In genomic region chr8:10664861-10665543, GRCm38 (mm10) we compare ENCODE assay signal across 8 mouse cellular contexts.
DNase-seq lines count a peak whose midpoint lies in the region; ATAC-seq and TF ChIP-seq lines count a peak whose summit lies in the region.
"Had no signal": no experiment of that assay in that cellular context is flagged by ENCODE, and none has a peak within 500 bp of the region (broad histone marks: within the 10 kb centered on the region; RNA-seq: fewer than 3 reads in every experiment).

No protein-coding gene starts in this region.

- no peak for ATAC-seq in neural tube, embryonic 11.5 days (ENCODE audit: insufficient read depth, low FRiP score, low TSS enrichment)
- ATAC-seq in stomach, postnatal 0 days (ENCODE audit: low FRiP score, low TSS enrichment) = peak; percentile 75

- DNase-seq in neural tube, embryonic 11.5 days (ENCODE audit: low spot score) = peak; percentile 12
- no peak for DNase-seq in neural tube, embryonic 10.5 days (ENCODE audit: extremely low spot score, low spot score)
- no peak for DNase-seq in embryonic facial prominence, embryonic 10.5 days (ENCODE audit: low spot score)
- peak; percentile 70 for DNase-seq in kidney, postnatal 14 days
- DNase-seq in stomach, postnatal 0 days (ENCODE audit: low spot score) = peak; percentile 39
- no peak for DNase-seq in gastrocnemius, postnatal 25 days
- no peak for DNase-seq in adrenal gland, postnatal 4 days (ENCODE audit: low spot score in 2 of 2)
- DNase-seq: heart, postnatal 10 days had no signal

- no peak overlapping the region for H3K4me2 ChIP-seq in neural tube, embryonic 11.5 days (ENCODE audit: low read depth)
- no peak overlapping the region for H3K4me2 ChIP-seq in stomach, postnatal 0 days (replicated peaks; ENCODE audit: low read depth)

- no peak overlapping the region for H3K27ac ChIP-seq in neural tube, embryonic 11.5 days (ENCODE audit: low read depth, low read length)
- peak overlapping the region; percentile 51; the same call in 1 of the 2 replicates for H3K27ac ChIP-seq in embryonic facial prominence, embryonic 10.5 days (replicated peaks)
- H3K27ac ChIP-seq in stomach, postnatal 0 days (replicated peaks) = 0 out of 2 replicates have a peak overlapping the region, but pooled peaks have one; percentile 25

- H3K36me3 ChIP-seq in neural tube, embryonic 11.5 days (ENCODE audit: control insufficient read depth, insufficient read depth, low read length) = no peaks in the 10 kb centered on the region
- H3K36me3 ChIP-seq in embryonic facial prominence, embryonic 10.5 days (replicated peaks) = no peaks in the 10 kb centered on the region
- H3K36me3 ChIP-seq in stomach, postnatal 0 days (ENCODE audit: control insufficient read depth, insufficient read depth, low read length) = no peaks in the 10 kb centered on the region

- WGBS in neural tube, embryonic 11.5 days = 14% methylated on average over 13 of the region's 13 CpGs
- 16% methylated on average over 13 of the region's 13 CpGs for WGBS in embryonic facial prominence, embryonic 10.5 days
- 12% methylated on average over 13 of the region's 13 CpGs for WGBS in stomach, postnatal 0 days

- no peaks in the 10 kb centered on the region for H3K27me3 ChIP-seq in neural tube, embryonic 11.5 days (ENCODE audit: control insufficient read depth, insufficient read depth, low read length)
- H3K27me3 ChIP-seq in embryonic facial prominence, embryonic 10.5 days (replicated peaks; ENCODE audit: low read depth, poor library complexity, severe bottlenecking) = peaks cover 6% of the 10 kb centered on the region; the same call in 1 of the 2 replicates
- H3K27me3 ChIP-seq in stomach, postnatal 0 days (ENCODE audit: control insufficient read depth, insufficient read depth, low read length) = no peaks in the 10 kb centered on the region

- no peak for TF ChIP-seq CTCF in stomach, postnatal 0 days (IDR thresholded peaks at IDR 0.05; ENCODE audit: low read depth)

- no peak overlapping the region for H3K9ac ChIP-seq in neural tube, embryonic 11.5 days (ENCODE audit: low read length)
- H3K9ac ChIP-seq in stomach, postnatal 0 days (ENCODE audit: low read length) = no peak overlapping the region

- no peak for TF ChIP-seq EP300 in stomach, postnatal 0 days (optimal IDR thresholded peaks at IDR 0.05)

- peaks cover 11% of the 10 kb centered on the region for H3K4me1 ChIP-seq in neural tube, embryonic 11.5 days (ENCODE audit: control insufficient read depth, insufficient read depth, low read length)
- H3K4me1 ChIP-seq in embryonic facial prominence, embryonic 10.5 days = peaks cover 32% of the 10 kb centered on the region
- peaks cover 2% of the 10 kb centered on the region; the same call in 1 of the 2 replicates for H3K4me1 ChIP-seq in stomach, postnatal 0 days (replicated peaks; ENCODE audit: control insufficient read depth, insufficient read depth)

- H3K9me3 ChIP-seq in neural tube, embryonic 11.5 days (ENCODE audit: control insufficient read depth, low read length) = no peaks in the 10 kb centered on the region
- no peaks in the 10 kb centered on the region for H3K9me3 ChIP-seq in embryonic facial prominence, embryonic 10.5 days
- no peaks in the 10 kb centered on the region for H3K9me3 ChIP-seq in stomach, postnatal 0 days (ENCODE audit: control insufficient read depth, low read length)

- no peak overlapping the region for H3K4me3 ChIP-seq in neural tube, embryonic 11.5 days (ENCODE audit: low read depth, low read length)
- no peak overlapping the region for H3K4me3 ChIP-seq in embryonic facial prominence, embryonic 10.5 days
- no peak overlapping the region for H3K4me3 ChIP-seq in stomach, postnatal 0 days (ENCODE audit: low read depth, low read length)

Comparison
In these comparisons a context has a peak if more than half of its experiments do, and no peak if none do; other contexts are left out.
1. DNase-seq: peak in neural tube, embryonic 11.5 days (single experiment), kidney, postnatal 14 days (single experiment) and stomach, postnatal 0 days (single experiment); none in neural tube, embryonic 10.5 days (single experiment), embryonic facial prominence, embryonic 10.5 days (single experiment), gastrocnemius, postnatal 25 days (single experiment) and adrenal gland, postnatal 4 days (0 of 2).